9 mouse cellular contexts compared by ENCODE assay signal in genomic region chr2:65145421-65146117, GRCm38 (mm10).
DNase-seq lines count a peak whose midpoint lies in the region; ATAC-seq lines count a peak whose summit lies in the region.
"Had no signal": no experiment of that assay in that cellular context is flagged by ENCODE, and none has a peak within 500 bp of the region (broad histone marks: within the 10 kb centered on the region; RNA-seq: fewer than 3 reads in every experiment).

No protein-coding gene starts in this region.

- DNase-seq in frontal cortex, postnatal 10 days (ENCODE audit: low spot score in 2 of 2): no peak
- peak; percentile 73 for DNase-seq in CD4-positive, CD25-positive, alpha-beta regulatory T cell, adult 2 months (ENCODE audit: low read depth, low spot score)
- peak; percentile 26 for DNase-seq in embryo, embryonic 11.5 days (ENCODE audit: low read depth, low spot score)
- DNase-seq in kidney, postnatal 4 days: peak; percentile 32 to 42
- peak; percentile 38 for DNase-seq in midbrain, embryonic 10.5 days (ENCODE audit: low spot score)
- DNase-seq in thymus, postnatal 4 days: peak; percentile 17

- no peaks in the 10 kb centered on the region for H3K27me3 ChIP-seq in midbrain, embryonic 10.5 days (ENCODE audit: low read depth, poor library complexity, severe bottlenecking)

- 57% methylated on average over 6 of the region's 6 CpGs for WGBS in midbrain, embryonic 10.5 days

- no peak overlapping the region; the same call in 1 of the 2 replicates for H3K27ac ChIP-seq in midbrain, embryonic 10.5 days (replicated peaks)
- H3K27ac ChIP-seq: macrophage had no signal

- peak; percentile 85 for ATAC-seq in frontal cortex, adult (ENCODE audit: low TSS enrichment)
- peak; percentile 83 to 88 for ATAC-seq in hematopoietic stem cell, adult 5-6 weeks (replicated peaks in 1 of 2; ENCODE audit: insufficient read depth in 1 of 2, low FRiP score in 2 of 2, low TSS enrichment in 1 of 2, low read depth in 1 of 2, poor library complexity in 2 of 2, severe bottlenecking in 2 of 2)

- no peaks in the 10 kb centered on the region for H3K36me3 ChIP-seq in midbrain, embryonic 10.5 days

- H3K4me1 ChIP-seq in midbrain, embryonic 10.5 days: no peaks in the 10 kb centered on the region

- H3K4me3 ChIP-seq in midbrain, embryonic 10.5 days: no peak overlapping the region

- no peaks in the 10 kb centered on the region for H3K9me3 ChIP-seq in midbrain, embryonic 10.5 days (replicated peaks)

Comparison
In these comparisons a context has a peak if more than half of its experiments do, and no peak if none do; other contexts are left out.
1. DNase-seq: peak in CD4-positive, CD25-positive, alpha-beta regulatory T cell, adult 2 months (single experiment), embryo, embryonic 11.5 days (single experiment), kidney, postnatal 4 days (2 of 2), midbrain, embryonic 10.5 days (single experiment) and thymus, postnatal 4 days (single experiment); none in frontal cortex, postnatal 10 days (0 of 2).